9 mouse cellular contexts compared by ENCODE assay signal in genomic region chr13:38668514-38668913, GRCm38 (mm10). TPM values are rescaled to one million over a fixed set of nuclear protein-coding genes. Genes with fewer than 3 reads are reported as not detected.
DNase-seq lines count a peak whose midpoint lies in the region; ATAC-seq lines count a peak whose summit lies in the region.
"Had no signal": no experiment of that assay in that cellular context is flagged by ENCODE, and none has a peak within 500 bp of the region (broad histone marks: within the 10 kb centered on the region; RNA-seq: fewer than 3 reads in every experiment).

No protein-coding gene starts in this region.

- WGBS in midbrain, embryonic 11.5 days = 18% methylated on average over 2 of the region's 2 CpGs

- ATAC-seq in megakaryocyte, adult 5-6 weeks (ENCODE audit: poor library complexity, severe bottlenecking) = peak; percentile 77
- ATAC-seq in midbrain, embryonic 11.5 days (ENCODE audit: low FRiP score) = no peak

- H3K27me3 ChIP-seq in midbrain, embryonic 11.5 days (ENCODE audit: control insufficient read depth, insufficient read depth, low read length) = no peaks in the 10 kb centered on the region
- H3K27me3 ChIP-seq: limb, embryonic 15.5 days had no signal

- H3K9ac ChIP-seq in midbrain, embryonic 11.5 days (ENCODE audit: low read length) = no peak overlapping the region
- H3K9ac ChIP-seq: limb, embryonic 15.5 days had no signal

- H3K4me3 ChIP-seq in midbrain, embryonic 11.5 days (ENCODE audit: low read depth, low read length) = no peak overlapping the region
- H3K4me3 ChIP-seq: limb, embryonic 15.5 days had no signal

- no peaks in the 10 kb centered on the region for H3K4me1 ChIP-seq in midbrain, embryonic 11.5 days (ENCODE audit: control insufficient read depth, insufficient read depth, low read length)
- H3K4me1 ChIP-seq: limb, embryonic 15.5 days had no signal

- peak; percentile 15 for DNase-seq in gastrocnemius, postnatal 10 days
- DNase-seq in gastrocnemius, postnatal 25 days = no peak
- peak; percentile 46 for DNase-seq in CD4-positive helper T cell, adult 2 months (ENCODE audit: low read depth, low spot score)
- DNase-seq in adrenal gland, postnatal 14 days = peak; percentile 69
- peak; percentile 32 for DNase-seq in heart, postnatal 4 days
- peak; percentile 8 to 52 for DNase-seq in thymus, postnatal 10 days (ENCODE audit: low spot score in 2 of 2)
- DNase-seq in midbrain, embryonic 11.5 days (ENCODE audit: low spot score, missing footprints) = no peak

- H3K4me2 ChIP-seq in midbrain, embryonic 11.5 days = no peak overlapping the region
- H3K4me2 ChIP-seq: limb, embryonic 15.5 days had no signal

- H3K9me3 ChIP-seq in midbrain, embryonic 11.5 days (ENCODE audit: control insufficient read depth, low read length) = no peaks in the 10 kb centered on the region
- H3K9me3 ChIP-seq: limb, embryonic 15.5 days had no signal

- H3K27ac ChIP-seq in midbrain, embryonic 11.5 days (ENCODE audit: low read depth, low read length) = no peak overlapping the region
- H3K27ac ChIP-seq: limb, embryonic 15.5 days had no signal

- H3K36me3 ChIP-seq in midbrain, embryonic 11.5 days (ENCODE audit: control insufficient read depth, insufficient read depth, low read length) = no peaks in the 10 kb centered on the region
- H3K36me3 ChIP-seq: limb, embryonic 15.5 days had no signal

RNA-seq across cellular contexts. Expression of gene Eef1e1, which starts 9.7 kb away (rescaled TPM):
- 10 to 100 TPM; 16.0 to 17.5 TPM for total RNA-seq in gastrocnemius, postnatal 10 days (2021)
- 10 to 100 TPM; 12.2 to 16.9 TPM for total RNA-seq in gastrocnemius, postnatal 25 days (2021)
- total RNA-seq in adrenal gland, postnatal 14 days (2021) = 31.8 and 41.2 TPM in 2 replicates
- 10 to 100 TPM; 20.3 to 24.9 TPM for total RNA-seq in heart, postnatal 4 days (2021)
- 14.8 and 19.2 TPM in 2 replicates for total RNA-seq in megakaryocyte, adult 5-6 weeks (2015)
- total RNA-seq in megakaryocyte, adult 5-6 weeks (2017) = 14.1 and 16.2 TPM in 2 replicates
- polyA plus RNA-seq in midbrain, embryonic 11.5 days (2014; fragmentation: Nextera tagmentation; extraction: Ambion mirVana) = 64.3 and 69.2 TPM in 2 replicates

RNA-seq across cellular contexts. Expression of gene Bloc1s5, which starts 33.6 kb away (rescaled TPM):
- total RNA-seq in gastrocnemius, postnatal 10 days (2021) = 1 to 10 TPM; 6.9 to 7.4 TPM
- 1 to 10 TPM; 5.3 to 5.7 TPM for total RNA-seq in gastrocnemius, postnatal 25 days (2021)
- total RNA-seq in adrenal gland, postnatal 14 days (2021) = 13.8 and 17.9 TPM in 2 replicates
- total RNA-seq in heart, postnatal 4 days (2021) = 10 to 100 TPM; 12.3 to 12.8 TPM
- total RNA-seq in megakaryocyte, adult 5-6 weeks (2015) = 1.6 and 2.1 TPM in 2 replicates
- 3.6 and 5.9 TPM in 2 replicates for total RNA-seq in megakaryocyte, adult 5-6 weeks (2017)
- 28.6 and 29.5 TPM in 2 replicates for polyA plus RNA-seq in midbrain, embryonic 11.5 days (2014; fragmentation: Nextera tagmentation; extraction: Ambion mirVana)

Comparison
In these comparisons a context has a peak if more than half of its experiments do, and no peak if none do; other contexts are left out.
1. DNase-seq: peak in gastrocnemius, postnatal 10 days (single experiment), CD4-positive helper T cell, adult 2 months (single experiment), adrenal gland, postnatal 14 days (single experiment), heart, postnatal 4 days (single experiment) and thymus, postnatal 10 days (2 of 2); none in gastrocnemius, postnatal 25 days (single experiment) and midbrain, embryonic 11.5 days (single experiment).